Mouse (Mus musculus): ENCODE results near the gene Oasl1.

DNA sequence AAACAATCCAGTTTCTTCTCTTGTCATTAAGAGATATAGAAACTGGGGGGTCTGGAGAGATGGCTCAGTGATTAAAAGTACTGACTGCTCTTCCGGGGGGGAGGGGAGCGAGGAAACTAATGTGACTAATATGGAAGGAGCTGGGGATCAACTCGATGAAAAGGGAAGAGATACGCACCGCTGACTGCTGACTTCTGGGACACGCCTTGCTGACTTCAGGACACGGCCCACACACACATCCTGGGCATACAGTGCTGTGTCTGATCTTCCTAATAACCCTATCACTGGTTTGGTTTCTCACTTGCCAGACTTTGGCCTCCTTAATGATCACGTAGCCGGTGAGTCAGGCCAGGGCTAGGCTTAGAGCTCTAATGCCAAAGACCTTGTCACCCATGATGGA lies 3.7 kb downstream of the Oasl1 start:
- TF ChIP-seq CTCF (conservative IDR thresholded peaks at IDR 0.05; ENCODE audit: insufficient read depth, insufficient read length, low read depth, low read length) (no peak), POLR2A (IDR thresholded peaks at IDR 0.05; ENCODE audit: low read depth, low read length) (no peak)

Data from kidney, adult 2 months (tissue).